Mouse (Mus musculus): Measurements from ENCODE around the gene Cds2. TPM values are rescaled to one million over a fixed set of nuclear protein-coding genes. Genes with fewer than 3 reads are reported as not detected.

Gene Cds2
- total RNA-seq, 2 experiments from 2014 or later = 5.4 to 6.0 TPM

DNA sequence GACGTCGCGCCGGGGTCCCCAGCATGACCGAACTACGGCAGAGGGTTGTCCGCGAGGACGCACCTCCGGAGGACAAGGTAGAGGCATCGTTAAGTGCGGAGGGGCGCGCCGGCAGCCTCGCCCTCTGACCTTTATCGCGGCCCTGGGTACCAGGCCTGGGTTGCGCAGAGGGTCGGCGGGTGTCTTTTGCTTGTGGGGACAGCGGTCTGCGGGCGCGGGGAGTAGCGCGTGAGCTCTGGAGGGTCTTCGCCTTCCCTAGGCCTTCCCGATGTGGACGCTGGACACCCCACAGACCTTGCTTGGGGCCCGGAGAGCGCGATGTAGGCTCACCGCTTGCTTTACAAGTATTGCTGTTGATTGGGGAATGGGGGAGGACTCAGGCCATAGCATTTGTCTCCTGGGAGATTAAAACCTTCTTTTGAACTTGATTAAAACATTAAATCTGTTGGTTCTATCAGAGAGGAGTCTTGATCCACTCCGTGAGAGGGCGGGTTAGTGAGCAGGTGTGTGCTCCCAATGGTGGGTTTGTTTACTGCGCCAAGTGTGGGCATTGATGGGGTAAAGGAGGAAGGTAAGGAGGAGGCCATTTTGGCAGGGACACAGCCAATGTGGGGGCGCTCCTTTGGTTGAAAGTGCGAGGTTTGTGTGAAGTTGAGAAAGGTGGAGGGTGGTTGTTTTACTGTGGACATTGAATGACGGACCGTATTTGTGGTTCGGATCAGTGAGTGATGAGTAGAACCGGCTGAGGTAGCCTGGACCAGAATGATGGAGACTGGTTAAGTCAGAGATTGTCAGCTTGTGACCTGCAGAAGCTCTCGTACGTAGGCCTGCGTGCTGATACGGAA lies 695 bp downstream of the Cds2 start:
- peak; percentile 38 for ATAC-seq (replicated peaks; ENCODE audit: low FRiP score, poor library complexity, severe bottlenecking)

DNA sequence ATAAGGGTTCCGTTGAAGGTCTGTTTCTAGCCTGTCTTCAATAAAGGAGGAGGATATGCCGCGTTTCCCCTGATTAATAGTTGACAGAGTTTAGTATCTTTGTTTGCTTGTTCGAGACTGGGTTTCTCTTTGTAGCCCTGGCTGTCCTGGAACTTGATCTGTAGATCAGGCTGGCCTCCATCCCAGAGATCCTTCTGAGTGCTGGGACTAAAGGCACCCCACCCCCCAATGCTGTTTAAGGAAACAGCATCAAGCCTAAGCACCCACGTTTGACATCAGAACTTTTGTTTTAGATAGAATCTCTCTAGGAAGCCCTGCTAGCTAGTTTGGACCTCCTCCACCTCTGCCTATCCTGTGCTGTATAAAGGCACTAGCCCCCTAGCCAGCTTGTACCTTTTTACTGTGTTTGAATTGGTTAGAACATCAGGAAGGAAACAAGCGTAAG lies 1.3 kb downstream of the Cds2 start:
- ATAC-seq (replicated peaks; ENCODE audit: low FRiP score, poor library complexity, severe bottlenecking) = no peak

DNA sequence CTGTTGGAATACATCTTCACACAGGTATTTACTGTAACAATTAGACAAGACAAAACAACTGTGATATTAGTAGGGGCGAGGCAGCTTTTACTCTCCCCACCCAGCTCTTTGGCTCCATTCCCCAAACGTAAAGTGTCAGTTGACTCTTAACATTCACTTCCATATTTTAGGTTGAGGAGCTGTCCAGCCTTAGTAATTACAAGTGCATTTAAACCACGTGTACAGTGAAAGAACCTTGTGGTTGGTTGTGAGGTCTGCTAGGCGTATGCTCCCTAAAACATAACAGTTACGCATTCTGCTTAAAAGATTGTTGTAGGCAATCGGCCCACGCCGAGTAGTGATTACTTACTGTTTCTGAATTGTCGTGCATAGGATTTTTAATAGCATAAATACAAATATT lies 2.2 kb downstream of the Cds2 start:
- no peak for ATAC-seq (replicated peaks; ENCODE audit: low FRiP score, poor library complexity, severe bottlenecking)

DNA sequence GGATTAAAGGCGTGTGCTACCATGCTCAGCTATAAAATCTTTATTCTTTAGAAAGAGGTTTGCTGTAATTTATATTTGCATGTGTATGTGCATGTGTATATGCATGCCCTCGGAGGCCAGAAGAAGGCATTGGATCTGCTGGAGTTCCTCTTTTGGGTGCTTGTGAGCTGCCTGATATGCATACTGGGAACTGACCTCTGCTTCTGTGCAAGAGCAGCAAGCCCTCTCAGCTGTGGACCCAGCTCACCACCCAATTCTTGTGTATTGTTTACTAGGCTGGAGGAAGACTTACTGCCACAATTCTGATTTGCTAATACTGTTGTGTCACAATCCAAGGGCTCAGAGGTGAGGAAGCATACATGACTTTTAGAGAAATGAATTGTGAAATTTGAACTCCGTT lies 3.1 kb downstream of the Cds2 start:
- ATAC-seq (replicated peaks; ENCODE audit: low FRiP score, poor library complexity, severe bottlenecking) = no peak

DNA sequence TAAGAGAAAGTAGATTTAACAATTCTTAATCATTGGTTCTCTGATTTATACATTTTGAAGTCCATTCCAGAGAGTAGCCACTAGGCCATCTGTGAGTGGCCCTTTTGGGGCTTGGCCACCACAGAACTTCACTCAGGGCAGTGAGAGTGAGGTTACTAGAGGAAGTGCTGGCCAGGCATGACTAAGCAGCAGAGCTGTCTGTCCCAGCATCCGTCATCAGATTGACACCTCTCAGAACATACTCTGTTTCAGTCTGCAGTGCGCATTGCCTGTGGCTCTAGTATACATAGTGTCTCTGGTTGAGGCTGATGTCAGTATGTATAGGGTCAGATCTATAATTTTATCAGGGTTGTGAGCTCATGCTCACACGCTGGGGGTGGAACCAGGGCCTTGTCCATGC lies 6.3 kb downstream of the Cds2 start:
- ATAC-seq (replicated peaks; ENCODE audit: low FRiP score, poor library complexity, severe bottlenecking) = peak; percentile 54

DNA sequence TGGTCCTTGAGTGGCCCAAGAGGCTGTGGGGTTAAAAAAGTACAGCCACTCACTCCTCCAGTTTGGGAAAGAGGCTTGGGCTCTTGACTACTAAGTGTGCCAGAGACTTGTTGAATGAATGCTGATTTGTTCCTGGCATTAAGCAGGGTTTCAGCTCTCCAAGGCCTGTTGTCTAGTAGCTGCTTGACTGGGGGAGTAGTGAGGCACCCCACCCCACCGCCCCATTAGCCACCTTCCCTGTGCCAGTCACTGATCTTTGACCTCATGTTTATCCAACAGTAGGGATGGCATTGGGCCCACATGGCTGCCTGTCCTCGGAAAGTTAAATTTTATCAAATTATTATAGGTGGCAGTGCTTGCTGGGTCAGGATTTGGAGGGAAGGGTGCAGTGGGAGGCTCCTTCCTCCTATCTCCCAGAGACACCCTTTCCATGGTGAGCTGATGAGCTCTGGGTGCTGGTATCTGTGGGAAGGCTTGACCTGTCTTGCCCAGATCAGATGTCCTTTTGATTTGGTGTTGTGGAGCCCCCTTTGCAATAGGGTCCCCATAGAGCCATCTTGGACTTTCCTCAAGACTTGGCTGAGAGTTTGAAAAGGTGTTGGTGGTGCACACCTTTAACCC lies 7.5 kb downstream of the Cds2 start:
- ATAC-seq (replicated peaks; ENCODE audit: low FRiP score, poor library complexity, severe bottlenecking) = 0 out of 2 replicates have a peak, but pooled peaks have one; percentile 35

DNA sequence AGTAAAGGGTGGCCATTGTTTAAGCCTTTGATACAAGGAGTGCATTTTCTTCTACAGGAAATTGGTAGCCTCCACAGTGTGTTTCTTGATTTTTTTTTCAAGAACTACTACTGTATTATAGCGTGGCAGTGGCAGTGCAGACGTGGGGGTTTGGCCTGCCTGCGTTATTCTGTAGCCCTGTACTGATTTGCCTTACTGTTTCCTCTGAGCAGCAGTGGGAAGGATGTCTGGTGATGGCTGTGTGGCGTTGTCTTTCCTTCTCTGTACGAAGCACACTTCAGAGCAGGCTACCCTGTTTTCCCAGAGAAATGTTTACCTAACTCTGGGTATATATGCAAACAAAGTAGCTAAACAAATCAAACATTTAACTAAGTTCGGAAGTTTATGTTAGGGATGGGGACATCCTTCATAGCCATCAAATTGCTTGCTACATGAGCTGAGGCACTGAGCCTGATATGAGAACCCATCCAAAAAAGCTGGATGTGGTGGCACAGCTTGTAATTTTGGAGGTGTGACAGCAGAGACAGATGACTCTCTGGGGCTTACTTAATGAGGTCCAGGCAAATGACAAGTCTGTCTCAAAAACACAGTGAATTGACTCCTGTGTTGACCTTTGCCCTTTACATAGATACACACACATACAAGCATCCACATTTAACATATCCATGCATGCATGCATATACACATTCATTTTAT lies 9.9 kb downstream of the Cds2 start:
- ATAC-seq (replicated peaks; ENCODE audit: low FRiP score, poor library complexity, severe bottlenecking) = no peak

DNA sequence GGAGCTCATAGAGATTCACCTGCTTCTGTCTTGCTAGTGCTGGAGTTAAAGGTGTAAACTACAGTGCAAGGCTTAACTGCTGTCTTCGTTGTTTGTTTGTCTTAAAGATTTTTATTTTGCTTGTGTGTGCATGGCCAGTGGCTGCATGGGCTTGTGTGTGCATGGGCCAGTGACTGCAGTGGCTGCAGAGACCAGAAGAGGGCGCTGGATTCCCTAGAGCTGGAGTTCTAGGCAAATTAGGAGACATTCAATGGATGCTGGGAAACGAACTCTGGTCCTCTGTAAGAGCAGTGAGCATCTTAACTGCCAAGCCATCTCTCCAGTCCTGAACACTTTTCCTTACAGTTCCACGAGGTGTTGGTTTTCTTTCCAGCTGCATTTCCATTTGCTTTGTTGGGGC lies 12.6 kb downstream of the Cds2 start:
- no peak for ATAC-seq (replicated peaks; ENCODE audit: low FRiP score, poor library complexity, severe bottlenecking)

DNA sequence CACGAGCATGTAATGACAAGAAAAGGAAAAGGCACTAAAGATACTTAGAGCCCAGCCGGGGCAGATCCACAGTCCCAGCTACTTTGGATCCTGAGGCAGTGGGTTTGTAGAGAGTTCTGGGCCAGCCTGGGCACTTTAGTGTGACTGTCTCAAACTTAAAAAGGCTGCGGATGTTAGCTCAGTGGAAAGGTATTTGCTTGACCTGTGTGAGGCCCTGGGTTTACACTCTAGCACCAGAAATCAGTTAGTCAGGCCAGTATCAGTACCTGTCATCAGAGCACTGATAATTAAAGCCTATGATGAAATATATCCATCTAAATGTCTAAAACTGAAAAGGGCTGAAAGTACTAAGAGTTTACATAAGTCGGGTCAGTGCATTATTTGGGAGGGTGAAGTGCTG lies 13.3 kb downstream of the Cds2 start:
- ATAC-seq (replicated peaks; ENCODE audit: low FRiP score, poor library complexity, severe bottlenecking) = no peak

DNA sequence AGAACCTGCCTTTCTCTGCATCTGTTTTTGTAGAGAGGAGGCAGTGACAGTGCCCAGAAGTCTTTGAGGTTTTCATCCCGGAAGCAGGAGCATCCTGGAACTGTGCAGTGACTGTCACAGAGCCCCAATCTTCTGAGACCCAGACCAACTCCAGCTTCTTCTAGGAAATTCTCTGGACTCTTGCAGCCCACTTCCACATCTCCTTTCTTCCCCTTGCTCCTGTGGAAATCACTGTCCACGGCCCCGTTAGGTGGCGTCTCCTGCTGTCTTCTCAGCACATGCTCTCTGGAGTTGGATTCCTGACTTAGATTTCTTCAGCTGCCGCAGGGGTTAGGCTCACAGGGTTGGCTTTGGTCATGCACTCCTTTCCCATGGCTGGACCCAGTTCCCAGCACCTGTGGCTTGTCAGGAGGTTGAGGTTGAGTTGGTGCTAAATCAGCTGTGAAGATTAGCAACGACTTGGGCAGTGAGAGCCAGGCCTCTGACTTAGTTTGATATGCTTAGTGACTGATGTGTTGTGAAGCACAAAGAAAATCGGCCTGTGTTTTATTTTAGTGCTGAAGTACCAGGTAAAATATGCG lies 15.4 kb downstream of the Cds2 start:
- ATAC-seq (replicated peaks; ENCODE audit: low FRiP score, poor library complexity, severe bottlenecking) = no peak

DNA sequence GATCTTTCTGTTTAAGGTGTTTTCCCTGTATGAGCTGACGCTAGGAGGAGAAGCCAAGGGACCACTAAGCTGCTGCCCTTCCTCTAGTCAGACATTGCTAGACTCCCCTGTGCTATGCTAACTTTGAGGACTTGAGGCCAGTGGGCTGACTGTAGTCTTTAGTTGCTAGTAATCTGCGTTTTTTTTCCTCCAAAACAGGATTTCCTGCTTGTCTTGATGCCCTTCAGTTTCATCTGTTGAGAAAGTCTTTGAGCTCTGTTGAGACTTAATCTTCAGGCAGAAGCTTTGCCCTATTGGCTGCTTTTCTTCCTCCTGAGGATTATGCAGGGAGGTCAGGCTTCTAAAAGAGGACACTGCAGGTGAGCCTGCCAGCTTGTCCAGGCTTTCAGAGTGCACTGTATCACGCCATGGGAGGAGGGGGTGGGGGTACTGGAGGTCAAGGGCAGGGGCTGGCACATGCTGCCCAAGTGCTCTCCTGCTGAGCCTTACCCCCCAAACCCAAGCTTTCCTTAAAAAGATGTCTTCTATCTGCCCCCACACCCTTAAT lies 16.5 kb downstream of the Cds2 start:
- ATAC-seq (replicated peaks; ENCODE audit: low FRiP score, poor library complexity, severe bottlenecking) = no peak

DNA sequence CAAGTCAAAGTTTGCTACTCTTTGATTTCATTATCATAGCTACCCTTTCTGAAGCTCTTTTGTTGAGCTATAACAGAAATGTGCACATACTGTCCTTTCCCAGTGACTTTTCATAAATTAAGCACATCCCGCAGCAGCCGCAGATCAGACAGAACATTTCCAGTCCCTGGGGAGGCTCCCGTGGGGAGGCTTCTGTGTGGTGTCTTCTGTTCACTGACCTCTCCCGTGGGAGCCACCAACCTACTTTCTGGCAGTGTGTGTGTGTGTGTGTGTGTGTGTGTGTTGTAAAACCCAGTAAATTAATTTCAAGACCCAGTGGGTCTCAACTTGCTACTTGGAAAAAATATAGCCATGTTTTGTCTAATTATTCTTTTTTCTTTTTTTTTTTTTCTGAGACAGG lies 17.0 kb downstream of the Cds2 start:
- no peak for ATAC-seq (replicated peaks; ENCODE audit: low FRiP score, poor library complexity, severe bottlenecking)

DNA sequence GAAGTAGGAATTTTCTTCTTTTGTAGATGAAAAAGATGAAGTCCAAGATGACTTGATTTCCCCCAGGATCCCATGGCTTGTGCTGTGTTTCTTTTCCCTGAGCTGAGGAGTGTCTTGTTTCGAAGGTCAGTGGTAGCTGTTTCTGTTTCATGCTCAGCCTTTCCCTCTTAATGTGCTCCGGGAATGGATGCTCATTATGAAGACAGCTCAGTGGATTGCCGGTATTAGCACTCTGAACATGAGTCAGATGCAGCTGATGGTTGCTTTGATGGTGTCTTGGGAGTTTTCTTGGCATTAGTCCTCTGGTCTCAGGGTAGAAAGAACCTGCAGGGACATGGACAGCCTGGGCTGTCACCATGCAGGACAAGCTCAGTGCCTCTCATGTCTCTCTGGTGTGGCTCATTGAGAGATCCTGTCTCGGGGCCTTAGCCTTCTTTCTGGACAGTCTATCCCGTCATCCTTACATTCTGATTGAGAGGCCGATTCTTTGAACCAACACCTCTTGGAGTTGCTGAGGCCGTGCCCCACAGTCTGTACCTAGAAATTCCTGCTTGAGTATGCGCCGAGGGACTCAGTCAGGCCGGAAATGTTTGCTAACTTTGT lies 17.7 kb downstream of the Cds2 start:
- no peak for ATAC-seq (replicated peaks; ENCODE audit: low FRiP score, poor library complexity, severe bottlenecking)

DNA sequence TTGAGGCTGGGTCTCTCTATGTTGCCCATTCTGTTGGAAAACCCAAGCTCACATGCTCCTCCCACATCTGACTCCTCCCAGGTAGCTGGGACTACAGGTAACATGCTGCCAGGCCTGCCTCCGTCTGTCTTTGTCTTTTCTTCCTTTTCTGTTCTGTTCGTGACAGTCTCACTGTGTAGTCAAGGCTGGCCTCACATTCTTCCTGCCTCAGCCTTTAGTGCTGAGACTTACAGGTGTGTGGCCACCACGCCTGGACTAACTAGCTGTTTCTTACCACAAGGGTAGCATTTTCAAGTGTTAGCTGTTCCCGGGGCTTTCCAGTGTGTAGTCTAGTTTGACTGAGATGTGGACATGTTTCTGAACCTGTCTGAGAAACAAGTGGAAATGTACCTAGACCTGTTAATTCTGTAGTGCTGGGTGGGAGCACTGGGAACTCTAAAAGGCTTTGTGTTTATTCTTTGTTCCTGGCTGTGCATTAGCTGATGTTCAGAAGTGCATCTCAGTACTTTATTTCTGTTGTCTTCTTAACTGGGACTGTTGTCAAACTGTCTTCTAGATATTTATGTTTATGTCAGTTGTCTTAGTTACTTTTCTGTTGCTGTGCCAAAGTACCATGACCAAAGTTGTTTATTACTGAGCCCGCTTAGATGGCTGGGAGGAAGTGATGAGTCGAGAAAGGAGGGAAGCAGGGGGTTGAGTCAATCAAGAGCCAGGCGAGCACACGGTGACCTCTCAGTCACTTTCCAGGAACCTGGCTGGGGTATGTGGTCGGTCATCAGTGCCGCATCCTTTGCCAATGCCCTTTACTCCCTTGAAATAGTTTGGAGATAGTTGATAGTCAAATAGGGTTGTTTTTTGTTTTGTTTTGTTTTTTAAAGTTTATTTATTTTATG lies 18.9 kb downstream of the Cds2 start:
- ATAC-seq (replicated peaks; ENCODE audit: low FRiP score, poor library complexity, severe bottlenecking) = no peak

DNA sequence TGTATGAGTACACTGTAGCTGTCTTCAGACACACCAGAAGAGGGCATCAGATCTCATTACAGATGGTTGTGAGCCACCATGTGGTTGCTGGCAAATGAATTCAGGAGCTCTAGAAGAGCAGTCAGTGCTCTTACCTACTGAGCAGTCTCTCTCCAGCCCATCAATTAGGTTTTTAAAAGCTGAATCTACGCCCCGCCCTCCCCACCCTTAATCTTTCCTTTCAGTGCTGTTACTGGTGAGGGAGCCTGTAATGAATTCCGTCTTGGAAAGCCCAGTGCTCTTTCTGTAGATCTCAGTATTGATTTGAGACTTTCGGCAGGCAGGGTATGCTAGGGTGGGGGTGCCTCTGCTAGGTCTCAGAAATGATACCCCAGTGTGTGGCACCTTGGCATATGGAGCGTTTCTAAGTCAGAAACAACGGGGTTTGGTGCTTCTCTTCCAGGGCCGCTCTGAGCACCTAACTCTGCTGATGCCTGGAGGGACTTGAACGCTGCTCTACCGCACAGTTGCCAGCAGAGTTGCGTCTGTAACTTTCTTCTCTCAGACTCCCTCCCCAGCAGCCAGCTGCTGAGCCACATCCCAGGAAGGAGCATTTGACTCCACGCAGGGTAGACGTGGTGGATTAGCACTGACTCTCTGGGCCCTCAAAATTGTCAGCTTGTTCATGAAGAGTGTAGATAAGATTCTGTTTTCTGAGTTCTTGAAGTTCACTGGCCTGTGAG lies 19.7 kb downstream of the Cds2 start:
- no peak for ATAC-seq (replicated peaks; ENCODE audit: low FRiP score, poor library complexity, severe bottlenecking)

DNA sequence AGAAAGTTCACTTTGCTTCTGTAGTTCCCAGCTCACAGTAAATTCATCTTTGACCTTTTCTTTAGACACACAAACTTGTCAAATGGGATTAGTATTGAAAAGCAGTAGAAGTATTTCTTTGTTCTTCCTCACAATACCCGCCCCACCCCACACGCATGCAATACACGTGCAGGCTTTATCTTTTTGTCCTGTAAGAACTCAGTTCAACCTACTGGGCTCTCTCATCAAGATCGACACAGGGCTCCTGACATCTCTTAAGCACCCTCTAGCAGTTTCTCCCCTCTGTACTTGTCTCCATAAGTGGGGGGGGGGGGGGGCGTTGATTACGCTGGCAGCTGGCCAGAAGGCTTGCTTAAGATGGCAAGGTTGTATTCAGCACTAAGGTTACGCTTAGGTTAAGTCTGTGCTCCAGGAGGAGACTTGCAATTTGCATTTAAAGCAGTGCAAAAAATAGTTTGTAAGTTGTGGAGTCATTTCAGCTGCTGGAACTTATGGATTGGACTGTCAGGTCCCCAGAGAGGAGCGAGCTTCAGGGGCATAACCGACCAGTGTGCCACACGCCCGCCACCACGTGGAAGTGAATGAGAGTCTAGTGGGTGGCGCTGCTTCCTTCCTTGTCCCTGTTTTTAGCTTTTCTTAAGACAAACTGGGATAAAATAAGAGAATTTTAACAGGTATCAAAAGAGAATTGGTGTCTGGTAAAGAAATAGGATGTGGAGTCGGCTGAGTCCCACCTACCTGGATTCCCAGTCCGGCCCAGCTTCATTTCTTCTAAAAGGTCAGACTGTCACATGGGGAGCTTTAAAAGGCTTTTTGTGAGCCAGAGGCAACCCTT lies 20.5 kb downstream of the Cds2 start:
- ATAC-seq (replicated peaks; ENCODE audit: low FRiP score, poor library complexity, severe bottlenecking) = no peak

DNA sequence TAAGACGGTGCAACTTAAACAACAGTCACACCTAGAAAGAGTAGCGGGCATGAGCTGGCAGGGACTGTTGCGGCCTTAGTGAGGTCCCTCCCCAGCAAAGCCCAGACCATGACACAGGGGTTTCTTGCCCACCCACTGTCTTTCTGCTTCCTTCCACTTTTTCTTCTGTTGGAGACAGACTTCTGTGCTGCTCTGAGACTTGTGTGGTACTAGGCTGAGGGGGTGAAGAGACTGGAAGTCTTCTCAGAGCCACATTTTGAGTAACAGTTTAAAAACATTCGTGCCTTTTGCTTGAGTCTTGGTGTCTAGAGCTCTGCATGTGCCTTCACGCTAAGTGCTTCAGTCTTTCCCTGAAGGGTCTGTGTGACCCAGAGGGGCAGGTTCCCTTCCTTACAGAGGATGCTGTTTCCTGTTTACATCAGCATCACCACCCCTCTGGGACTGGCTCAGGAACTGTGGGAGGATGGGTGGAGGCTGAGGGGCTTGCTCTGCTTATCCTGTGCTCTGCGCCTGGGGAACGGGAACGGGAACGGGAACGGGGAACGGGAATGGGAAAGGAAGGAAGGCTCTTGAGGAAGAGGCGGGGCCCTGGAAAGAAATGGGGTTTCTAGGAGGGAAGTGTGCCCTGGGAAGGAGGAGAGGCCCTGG lies 21.7 kb downstream of the Cds2 start:
- ATAC-seq (replicated peaks; ENCODE audit: low FRiP score, poor library complexity, severe bottlenecking) = no peak
